ENCODE assay signal across 8 mouse cellular contexts in the genomic region with DNA sequence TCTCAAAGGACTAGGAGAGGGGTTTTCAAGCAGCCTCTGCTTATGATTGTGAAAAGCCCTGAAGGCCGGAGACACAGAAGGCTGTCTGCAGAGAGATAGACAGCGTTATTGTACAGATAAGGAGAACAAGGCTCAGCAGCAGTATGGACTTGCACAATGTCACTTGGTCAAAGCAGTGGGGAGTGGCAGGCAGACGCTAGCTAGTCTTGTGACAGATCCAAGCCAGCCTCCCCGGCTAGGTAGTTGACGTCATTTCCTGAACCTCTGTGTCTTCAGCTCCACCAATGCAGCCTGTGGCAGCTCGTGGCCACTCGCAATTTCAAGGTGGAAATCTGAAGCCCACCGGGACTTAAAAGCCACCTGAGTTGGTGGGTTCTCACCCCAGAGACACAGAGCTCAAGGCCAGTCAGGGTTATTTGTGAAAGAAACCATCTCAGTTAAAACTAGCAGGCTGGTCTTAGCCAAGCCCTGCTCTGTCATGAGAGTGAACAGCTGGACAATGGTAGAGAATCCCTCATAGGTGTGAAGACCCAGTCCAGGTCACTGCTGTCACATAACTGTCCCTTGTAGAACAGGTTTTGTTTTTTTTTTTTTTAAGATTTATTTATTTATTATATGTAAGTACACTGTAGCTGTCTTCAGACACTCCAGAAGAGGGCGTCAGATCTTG. TPM values are rescaled to one million over a fixed set of nuclear protein-coding genes. Genes with fewer than 3 reads are reported as not detected.
DNase-seq lines count a peak whose midpoint lies in the region; ATAC-seq and TF ChIP-seq lines count a peak whose summit lies in the region.

No protein-coding gene starts in this region.

- no peak overlapping the region for H3K4me3 ChIP-seq in kidney, embryonic 16.5 days (ENCODE audit: low read length)
- no peak overlapping the region for H3K4me3 ChIP-seq in lung, postnatal 0 days (ENCODE audit: low read depth, low read length)
- no peak overlapping the region for H3K4me3 ChIP-seq in thymus, adult 2 months (ENCODE audit: control insufficient read depth, insufficient read depth, low read length)
- no peak overlapping the region for H3K4me3 ChIP-seq in forebrain, postnatal 0 days (ENCODE audit: low read depth, low read length)

- no peaks in the 10 kb centered on the region for H3K4me1 ChIP-seq in kidney, embryonic 16.5 days (ENCODE audit: insufficient read depth, low read length)
- no peaks in the 10 kb centered on the region for H3K4me1 ChIP-seq in lung, postnatal 0 days (ENCODE audit: insufficient read depth, low read depth, low read length)
- peaks cover 40% of the 10 kb centered on the region for H3K4me1 ChIP-seq in thymus, adult 2 months (replicated peaks; ENCODE audit: control insufficient read depth, insufficient read depth, low read length)
- H3K4me1 ChIP-seq in forebrain, postnatal 0 days (ENCODE audit: insufficient read depth): no peaks in the 10 kb centered on the region

- WGBS in kidney, embryonic 16.5 days: 67% methylated on average over 8 of the region's 9 CpGs
- 44% methylated on average over 8 of the region's 9 CpGs for WGBS in lung, postnatal 0 days
- WGBS in thymus, adult 2 months: 13% methylated on average over 9 of the region's 9 CpGs
- WGBS in forebrain, postnatal 0 days: 76% methylated on average over 8 of the region's 9 CpGs

- H3K27me3 ChIP-seq in kidney, embryonic 16.5 days (ENCODE audit: insufficient read depth, low read length): no peaks in the 10 kb centered on the region
- H3K27me3 ChIP-seq in lung, postnatal 0 days (replicated peaks; ENCODE audit: insufficient read depth, low read length): no peaks in the 10 kb centered on the region
- H3K27me3 ChIP-seq in thymus, adult 2 months (ENCODE audit: control insufficient read depth, insufficient read depth, low read length): no peaks in the 10 kb centered on the region
- H3K27me3 ChIP-seq in forebrain, postnatal 0 days (ENCODE audit: insufficient read depth, low read length): no peaks in the 10 kb centered on the region

- TF ChIP-seq POLR2A in thymus, adult 2 months (IDR thresholded peaks at IDR 0.05; ENCODE audit: control insufficient read depth, extremely low read depth, insufficient read depth, low read length, poor library complexity): no peak

- no peak for ATAC-seq in kidney, embryonic 16.5 days (ENCODE audit: low FRiP score, low TSS enrichment)
- peak; percentile 92 for ATAC-seq in erythroblast, adult 5-6 weeks (replicated peaks; ENCODE audit: low FRiP score, poor library complexity, severe bottlenecking)
- ATAC-seq in lung, postnatal 0 days: peak; percentile 83
- ATAC-seq in forebrain, postnatal 0 days: no peak

- TF ChIP-seq EP300 in lung, postnatal 0 days (IDR thresholded peaks at IDR 0.05): no peak

- H3K4me2 ChIP-seq in kidney, embryonic 16.5 days (replicated peaks; ENCODE audit: low read depth, low read length): no peak overlapping the region
- no peak overlapping the region for H3K4me2 ChIP-seq in lung, postnatal 0 days (replicated peaks; ENCODE audit: low read depth, low read length)
- no peak overlapping the region for H3K4me2 ChIP-seq in forebrain, postnatal 0 days (ENCODE audit: low read depth)

- H3K36me3 ChIP-seq in kidney, embryonic 16.5 days (ENCODE audit: insufficient read depth, low read length): no peaks in the 10 kb centered on the region
- no peaks in the 10 kb centered on the region for H3K36me3 ChIP-seq in lung, postnatal 0 days (ENCODE audit: insufficient read depth, low read length)
- H3K36me3 ChIP-seq in thymus, adult 2 months (ENCODE audit: control insufficient read depth, insufficient read depth, low read length): no peaks in the 10 kb centered on the region
- no peaks in the 10 kb centered on the region for H3K36me3 ChIP-seq in forebrain, postnatal 0 days (ENCODE audit: insufficient read depth)

- no peak overlapping the region for H3K27ac ChIP-seq in kidney, embryonic 16.5 days (ENCODE audit: low read length)
- no peak overlapping the region for H3K27ac ChIP-seq in lung, postnatal 0 days (ENCODE audit: low read length)
- peak overlapping the region; percentile 21; the same call in 1 of the 2 replicates for H3K27ac ChIP-seq in thymus, adult 2 months (ENCODE audit: control insufficient read depth, insufficient read depth, low read length)
- H3K27ac ChIP-seq in forebrain, postnatal 0 days (ENCODE audit: low read depth, low read length): no peak overlapping the region

- H3K9me3 ChIP-seq in kidney, embryonic 16.5 days (ENCODE audit: low read length): no peaks in the 10 kb centered on the region
- no peaks in the 10 kb centered on the region for H3K9me3 ChIP-seq in lung, postnatal 0 days (ENCODE audit: low read length)
- H3K9me3 ChIP-seq in forebrain, postnatal 0 days (ENCODE audit: low read length): no peaks in the 10 kb centered on the region

- peak overlapping the region; percentile 12; the same call in 1 of the 2 replicates for H3K9ac ChIP-seq in kidney, embryonic 16.5 days (replicated peaks; ENCODE audit: low read length)
- H3K9ac ChIP-seq in lung, postnatal 0 days (replicated peaks; ENCODE audit: low read depth): no peak overlapping the region
- H3K9ac ChIP-seq in forebrain, postnatal 0 days: no peak overlapping the region

- TF ChIP-seq CTCF in lung, postnatal 0 days (IDR thresholded peaks at IDR 0.05): no peak
- TF ChIP-seq CTCF in thymus, adult 2 months (IDR thresholded peaks at IDR 0.05; ENCODE audit: borderline replicate concordance, control insufficient read depth, extremely low read depth, insufficient read depth, low read length, poor library complexity): no peak
- no peak for TF ChIP-seq CTCF in forebrain, postnatal 0 days (IDR thresholded peaks at IDR 0.05; ENCODE audit: low read depth)

- DNase-seq in kidney, postnatal 14 days: no peak
- peak; percentile 91 for DNase-seq in lung, postnatal 0 days (ENCODE audit: low spot score)
- DNase-seq in thymus, adult 2 months: peak; percentile 61
- DNase-seq in adipocyte (ENCODE audit: low spot score): no peak
- no peak for DNase-seq in forebrain, postnatal 0 days
- DNase-seq in gastrocnemius, postnatal 10 days: no peak

RNA-seq across cellular contexts. Expression of a gene that starts 3.3 kb away (rescaled TPM):
- polyA plus RNA-seq in kidney, embryonic 16.5 days (2015; fragmentation: Nextera tagmentation; extraction: Ambion mirVana): 1.0 and 1.1 TPM in 2 replicates
- 2.9 and 5.2 TPM in 2 replicates for total RNA-seq in erythroblast, adult 5-6 weeks (2015; ENCODE audit: low replicate concordance)
- 3.6 and 4.1 TPM in 2 replicates for total RNA-seq in erythroblast, adult 5-6 weeks (2017; ENCODE audit: low replicate concordance)
- polyA plus RNA-seq in lung, postnatal 0 days (2015; fragmentation: Nextera tagmentation; extraction: Ambion mirVana): 1.9 and 2.2 TPM in 2 replicates
- 9.3 and 9.5 TPM in 2 replicates for polyA plus RNA-seq in thymus, adult 2 months (2012; rRNA removed)
- total RNA-seq in forebrain, postnatal 0 days (2014; rRNA removed): 0.24 and 0.31 TPM in 2 replicates
- polyA plus RNA-seq in forebrain, postnatal 0 days (2015; fragmentation: Nextera tagmentation; extraction: Ambion mirVana): 0.17 TPM in 1 of 2 replicates, not detected in the other
- total RNA-seq in gastrocnemius, postnatal 10 days (2021): under 1 TPM; 0.75 to 0.95 TPM

RNA-seq across cellular contexts. Expression of a gene that starts 22.0 kb away (rescaled TPM):
- polyA plus RNA-seq in kidney, embryonic 16.5 days (2015; fragmentation: Nextera tagmentation; extraction: Ambion mirVana): 89.1 and 89.4 TPM in 2 replicates
- total RNA-seq in erythroblast, adult 5-6 weeks (2015; ENCODE audit: low replicate concordance): 9.2 and 15.2 TPM in 2 replicates
- total RNA-seq in erythroblast, adult 5-6 weeks (2017; ENCODE audit: low replicate concordance): 29.4 and 31.6 TPM in 2 replicates
- polyA plus RNA-seq in lung, postnatal 0 days (2015; fragmentation: Nextera tagmentation; extraction: Ambion mirVana): 107 and 131 TPM in 2 replicates
- 37.5 and 43.5 TPM in 2 replicates for polyA plus RNA-seq in thymus, adult 2 months (2012; rRNA removed)
- 30.9 and 33.2 TPM in 2 replicates for total RNA-seq in forebrain, postnatal 0 days (2014; rRNA removed)
- 67.7 and 75.2 TPM in 2 replicates for polyA plus RNA-seq in forebrain, postnatal 0 days (2015; fragmentation: Nextera tagmentation; extraction: Ambion mirVana)
- total RNA-seq in gastrocnemius, postnatal 10 days (2021): 10 to 100 TPM; 36.1 to 41.4 TPM

RNA-seq across cellular contexts. Expression of a gene that starts 24.9 kb away (rescaled TPM):
- polyA plus RNA-seq in kidney, embryonic 16.5 days (2015; fragmentation: Nextera tagmentation; extraction: Ambion mirVana): 211 and 212 TPM in 2 replicates
- 81.7 and 106 TPM in 2 replicates for total RNA-seq in erythroblast, adult 5-6 weeks (2015; ENCODE audit: low replicate concordance)
- total RNA-seq in erythroblast, adult 5-6 weeks (2017; ENCODE audit: low replicate concordance): 106 and 135 TPM in 2 replicates
- polyA plus RNA-seq in lung, postnatal 0 days (2015; fragmentation: Nextera tagmentation; extraction: Ambion mirVana): 139 and 145 TPM in 2 replicates
- 26.7 and 28.6 TPM in 2 replicates for polyA plus RNA-seq in thymus, adult 2 months (2012; rRNA removed)
- total RNA-seq in forebrain, postnatal 0 days (2014; rRNA removed): 64.4 and 75.0 TPM in 2 replicates
- polyA plus RNA-seq in forebrain, postnatal 0 days (2015; fragmentation: Nextera tagmentation; extraction: Ambion mirVana): 60.9 and 73.0 TPM in 2 replicates
- total RNA-seq in gastrocnemius, postnatal 10 days (2021): 10 to 100 TPM; 59.0 to 71.8 TPM

RNA-seq across cellular contexts. Expression of a gene that starts 43.0 kb away (rescaled TPM):
- 242 and 253 TPM in 2 replicates for polyA plus RNA-seq in kidney, embryonic 16.5 days (2015; fragmentation: Nextera tagmentation; extraction: Ambion mirVana)
- total RNA-seq in erythroblast, adult 5-6 weeks (2015; ENCODE audit: low replicate concordance): 116 and 151 TPM in 2 replicates
- total RNA-seq in erythroblast, adult 5-6 weeks (2017; ENCODE audit: low replicate concordance): 176 and 297 TPM in 2 replicates
- polyA plus RNA-seq in lung, postnatal 0 days (2015; fragmentation: Nextera tagmentation; extraction: Ambion mirVana): 153 and 160 TPM in 2 replicates
- 194 and 220 TPM in 2 replicates for polyA plus RNA-seq in thymus, adult 2 months (2012; rRNA removed)
- 96.4 and 114 TPM in 2 replicates for total RNA-seq in forebrain, postnatal 0 days (2014; rRNA removed)
- polyA plus RNA-seq in forebrain, postnatal 0 days (2015; fragmentation: Nextera tagmentation; extraction: Ambion mirVana): 131 and 143 TPM in 2 replicates
- total RNA-seq in gastrocnemius, postnatal 10 days (2021): 10 to 100 TPM; 47.2 to 59.0 TPM

RNA-seq across cellular contexts. Expression of a gene that starts 47.7 kb away (rescaled TPM):
- polyA plus RNA-seq in kidney, embryonic 16.5 days (2015; fragmentation: Nextera tagmentation; extraction: Ambion mirVana): 86.5 and 93.2 TPM in 2 replicates
- 17.3 and 45.4 TPM in 2 replicates for total RNA-seq in erythroblast, adult 5-6 weeks (2015; ENCODE audit: low replicate concordance)
- 15.6 and 15.8 TPM in 2 replicates for total RNA-seq in erythroblast, adult 5-6 weeks (2017; ENCODE audit: low replicate concordance)
- 63.6 and 67.7 TPM in 2 replicates for polyA plus RNA-seq in lung, postnatal 0 days (2015; fragmentation: Nextera tagmentation; extraction: Ambion mirVana)
- polyA plus RNA-seq in thymus, adult 2 months (2012; rRNA removed): 46.4 and 53.1 TPM in 2 replicates
- total RNA-seq in forebrain, postnatal 0 days (2014; rRNA removed): 42.9 and 46.0 TPM in 2 replicates
- 52.6 and 58.3 TPM in 2 replicates for polyA plus RNA-seq in forebrain, postnatal 0 days (2015; fragmentation: Nextera tagmentation; extraction: Ambion mirVana)
- total RNA-seq in gastrocnemius, postnatal 10 days (2021): 10 to 100 TPM; 43.7 to 49.2 TPM

Comparison
In these comparisons a context has a peak if more than half of its experiments do, and no peak if none do; other contexts are left out.
1. ATAC-seq: peak in erythroblast, adult 5-6 weeks (single experiment) and lung, postnatal 0 days (single experiment); none in kidney, embryonic 16.5 days (single experiment) and forebrain, postnatal 0 days (single experiment).
2. DNase-seq: peak in lung, postnatal 0 days (single experiment) and thymus, adult 2 months (single experiment); none in kidney, postnatal 14 days (single experiment), adipocyte (single experiment), forebrain, postnatal 0 days (single experiment) and gastrocnemius, postnatal 10 days (single experiment).